Mouse (Mus musculus) kidney, postnatal 0 days (tissue): ENCODE results near the gene Kncn. TPM values are rescaled to one million over a fixed set of nuclear protein-coding genes. Genes with fewer than 3 reads are reported as not detected.
A peak's percentile ranks its signal among the peaks of the same experiment; 100 is the strongest.

Experiments
- ATAC-seq: fragments of 200-750 bp; cut with Nextera tagmentation; replicated peaks from 2 replicates; pipeline ENCODE4 v1.8.0; 2017; ENCODE audit warnings: low read depth, moderate number of reproducible peaks, moderate TSS enrichment, moderate library complexity; ENCODE audit not compliant: low FRiP score
- DNase-seq: peaks from one replicate; pipeline ENCODE4 v3.0.0-alpha.2; 2016; ENCODE audit warnings: low spot score
- H3K27ac ChIP-seq: fragments of 300-500 bp; sonication (generic); 2 replicates; pipeline ENCODE4 v1.5.1; 2014; ENCODE audit warnings: mild to moderate bottlenecking
- H3K27me3 ChIP-seq: fragments of 300-500 bp; sonication (generic); 2 replicates; pipeline ENCODE4 v1.6.1; 2014; ENCODE audit warnings: low read length, mixed read lengths; ENCODE audit not compliant: insufficient read depth
- H3K36me3 ChIP-seq: fragments of 300-500 bp; sonication (generic); 2 replicates; pipeline ENCODE4 v1.6.1; 2014; ENCODE audit warnings: low read length, mixed read lengths; ENCODE audit not compliant: insufficient read depth
- H3K4me1 ChIP-seq: fragments of 300-500 bp; sonication (generic); replicated peaks from 2 replicates; pipeline ENCODE4 v1.6.1; 2014; ENCODE audit warnings: antibody characterized with exemption, low read length, mixed read lengths; ENCODE audit not compliant: insufficient read depth
- H3K4me2 ChIP-seq: fragments of 300-500 bp; sonication (generic); 2 replicates; pipeline ENCODE4 v1.6.1; 2014; ENCODE audit warnings: mild to moderate bottlenecking, low read length, moderate library complexity, mixed read lengths
- H3K4me3 ChIP-seq: fragments of 300-500 bp; sonication (generic); replicated peaks from 2 replicates; pipeline ENCODE4 v1.5.1; 2014; ENCODE audit warnings: low read depth, low read length
- H3K9ac ChIP-seq: fragments of 300-500 bp; sonication (generic); 2 replicates; pipeline ENCODE4 v1.6.1; 2014; ENCODE audit warnings: low read depth, low read length
- H3K9me3 ChIP-seq: fragments of 300-500 bp; sonication (generic); replicated peaks from 2 replicates; pipeline ENCODE4 v1.6.1; 2016; ENCODE audit warnings: low read length, inconsistent platforms, mixed read lengths
- CTCF ChIP-seq: IDR thresholded peaks from 2 replicates; pipeline ENCODE4 v1.5.1; 2016; ENCODE audit warnings: antibody characterized with exemption, low read depth, mild to moderate bottlenecking, moderate library complexity
- WGBS: fragments of 180-500 bp; shearing (Covaris S2); extraction: QIAGEN DNeasy Blood & Tissue Kit; methylation state at CpG from one replicate; pipeline ENCODE4 v1.1.7; 2014; 5-methylcytosine and 5-hydroxymethylcytosine counted together
- polyA plus RNA-seq: library from polyadenylated mRNA; unstranded; fragments of >200 nt; fragmentation: Nextera tagmentation; extraction: Ambion mirVana; gene quantifications from 2 replicates; pipeline ENCODE4 v1.2.1, GENCODE M21; 2015

Kncn gene
- 0.05 and 0.09 TPM in 2 replicates for polyA plus RNA-seq

DNA sequence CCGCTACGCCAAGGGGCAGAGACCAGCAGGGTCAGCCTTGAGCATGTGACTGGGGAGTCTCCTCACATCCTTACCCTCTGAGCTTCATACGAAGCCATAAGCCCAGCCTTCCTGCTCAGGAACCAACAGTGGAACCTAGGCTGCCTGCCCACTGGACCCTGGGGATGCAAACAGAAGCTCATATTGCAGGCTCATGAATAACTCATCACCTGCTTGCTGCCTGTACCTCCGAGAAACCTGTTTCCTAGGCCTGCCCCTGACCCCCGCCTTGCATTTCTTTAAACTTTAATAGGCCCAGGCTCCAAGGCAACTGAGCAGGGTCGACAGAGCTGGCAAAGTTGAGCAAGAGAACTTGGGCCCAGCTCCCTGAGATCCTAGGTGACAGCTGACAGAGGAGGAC is at the start of gene Kncn:
Gene Kncn (plus strand): TSS at position 379 of the 400 bp plus-strand sequence.
- Histone ChIP-seq H3K27ac (no peak within 1 kb of the TSS), H3K4me1 (no peaks in the 10 kb centered on the region), H3K27me3 (0 out of 2 replicates have a peak, but pooled peaks cover 4% of the 10 kb centered on the region), H3K9me3 (no peaks in the 10 kb centered on the region), H3K36me3 (no peaks in the 10 kb centered on the region), H3K4me2 (no peak within 1 kb of the TSS), H3K4me3 (no peak within 1 kb of the TSS), H3K9ac (no peak within 1 kb of the TSS)
- no peak for DNase-seq
- no peak for ATAC-seq
- TF ChIP-seq CTCF = no peak
- whole genome bisulfite sequencing = 60% methylated on average over 6 of the region's 6 CpGs

DNA sequence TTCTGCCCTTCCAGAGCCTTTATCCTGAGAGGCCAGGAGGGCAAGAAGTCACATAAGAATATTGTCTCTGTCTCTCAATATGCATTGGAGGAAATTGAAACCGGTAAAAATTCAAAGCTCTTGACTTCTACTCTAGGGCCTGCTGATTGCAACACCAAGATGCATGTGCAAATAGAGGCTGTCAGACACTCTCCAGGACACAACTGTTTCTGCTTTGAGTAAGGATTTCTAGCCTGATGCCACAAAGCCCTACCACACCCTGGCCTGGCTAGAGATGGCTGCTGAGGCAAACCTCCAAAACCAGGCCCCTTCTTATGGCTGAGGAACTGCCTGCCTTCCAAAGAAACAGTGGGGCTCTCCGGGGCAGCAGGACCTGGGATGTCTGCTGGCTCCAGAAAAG is 48.6 kb upstream of the Kncn start:
- no peak for TF ChIP-seq CTCF
- no peak overlapping the region for H3K9ac ChIP-seq
- DNase-seq (no peak), ATAC-seq (no peak)
- H3K4me1 ChIP-seq = no peaks in the 10 kb centered on the region
- H3K27me3 ChIP-seq = no peaks in the 10 kb centered on the region
- H3K27ac ChIP-seq = no peak overlapping the region
- H3K36me3 ChIP-seq = peaks cover 17% of the 10 kb centered on the region; the same call in 1 of the 2 replicates
- H3K4me2 ChIP-seq = no peak overlapping the region
- WGBS = 70% methylated on average over 2 of the region's 2 CpGs
- no peak overlapping the region for H3K4me3 ChIP-seq
- H3K9me3 ChIP-seq = no peaks in the 10 kb centered on the region

DNA sequence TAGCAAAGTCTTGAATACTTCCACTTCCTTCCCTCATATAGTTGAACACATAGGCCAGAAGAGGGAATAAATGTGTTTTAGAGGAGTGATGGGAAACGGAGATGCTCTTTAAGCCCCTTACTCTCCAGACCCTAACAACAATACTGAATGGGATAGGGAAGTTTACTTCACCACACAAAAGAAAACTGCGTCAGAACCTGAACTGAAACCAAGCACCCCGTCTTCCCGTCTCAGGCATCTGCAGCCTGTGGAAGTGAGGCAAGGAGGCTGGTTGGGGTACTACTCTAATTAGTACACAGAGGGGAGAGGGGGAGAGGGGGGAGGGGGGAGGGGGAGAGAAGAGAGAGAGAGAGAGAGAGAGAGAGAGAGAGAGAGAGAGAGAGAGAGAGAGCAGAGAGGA is 46.0 kb upstream of the Kncn start:
- H3K9ac ChIP-seq = no peak overlapping the region
- no peak overlapping the region for H3K4me3 ChIP-seq
- 73% methylated on average over 4 of the region's 4 CpGs for WGBS
- no peaks in the 10 kb centered on the region for H3K27me3 ChIP-seq
- no peaks in the 10 kb centered on the region for H3K9me3 ChIP-seq
- no peak for TF ChIP-seq CTCF
- no peak for ATAC-seq
- H3K27ac ChIP-seq = no peak overlapping the region
- no peaks in the 10 kb centered on the region for H3K4me1 ChIP-seq
- peaks cover 8% of the 10 kb centered on the region; the same call in 1 of the 2 replicates for H3K36me3 ChIP-seq
- no peak for DNase-seq
- H3K4me2 ChIP-seq = no peak overlapping the region; the same call in 1 of the 2 replicates

GRCm38 (mm10) chr4:115838696-115839641 is 45.2 kb upstream of the Kncn start, which contains the start of gene Mknk1:
Gene Mknk1 (plus strand): TSS chr4:115839198.
- peaks cover 4% of the 10 kb centered on the region; the same call in 1 of the 2 replicates for H3K36me3 ChIP-seq
- H3K9ac ChIP-seq = peak within 1 kb of the TSS; percentile 81
- ATAC-seq (peak; percentile 96), DNase-seq (peak; percentile 97)
- peak within 1 kb of the TSS; percentile 66; the same call in 1 of the 2 replicates for H3K27ac ChIP-seq
- H3K4me3 ChIP-seq = peak within 1 kb of the TSS; percentile 72
- H3K4me1 ChIP-seq = no peaks in the 10 kb centered on the region
- WGBS = under 1% methylated on average over 51 of the region's 51 CpGs
- H3K9me3 ChIP-seq = no peaks in the 10 kb centered on the region
- H3K4me2 ChIP-seq = peak within 1 kb of the TSS; percentile 91
- H3K27me3 ChIP-seq = no peaks in the 10 kb centered on the region
- peak; percentile 25; the same call in 1 of the 2 replicates for TF ChIP-seq CTCF

- Histone ChIP-seq H3K27ac (no peak overlapping the region), H3K36me3 (no peaks in the 10 kb centered on the region), H3K4me2 (peak overlapping the region; percentile 91), H3K9me3 (no peaks in the 10 kb centered on the region), H3K4me1 (no peaks in the 10 kb centered on the region), H3K27me3 (no peaks in the 10 kb centered on the region), H3K9ac (no peak overlapping the region), H3K4me3 (peak overlapping the region; percentile 72)
- WGBS = 46% methylated on average over 4 of the region's 4 CpGs
- no peak for DNase-seq
- TF ChIP-seq CTCF = no peak
- ATAC-seq = no peak
Observed at GRCm38 (mm10) chr4:115839956-115840355, 44.2 kb upstream of the Kncn start.

- no peak for DNase-seq
- H3K27ac ChIP-seq = no peak overlapping the region
Observed at GRCm38 (mm10) chr4:115840842-115841241, 43.4 kb upstream of the Kncn start.

More at GRCm38 (mm10) chr4:115840842-115841241, 43.4 kb upstream of the Kncn start:
- Histone ChIP-seq H3K9ac (no peak overlapping the region), H3K4me1 (no peaks in the 10 kb centered on the region), H3K4me2 (no peak overlapping the region), H3K27me3 (no peaks in the 10 kb centered on the region), H3K36me3 (no peaks in the 10 kb centered on the region), H3K9me3 (no peaks in the 10 kb centered on the region), H3K4me3 (no peak overlapping the region)
- TF ChIP-seq CTCF = no peak
- WGBS = 90% methylated on average over 4 of the region's 4 CpGs
- ATAC-seq = no peak
